Mouse (Mus musculus) limb, embryonic 14.5 days (tissue): ENCODE measurements at regions not wholly inside any gene's neighbourhood (a gene's known extent, or its start where the extent isn't known, plus 50 kb on each side); places are given as distances from the start of the nearest gene placed in this dataset.

Experiments
- ATAC-seq: fragments of 200-750 bp; cut with Nextera tagmentation; 2 replicates; pipeline ENCODE4 v1.8.0; 2017; ENCODE audit warnings: low read depth, moderate number of reproducible peaks, moderate TSS enrichment; ENCODE audit not compliant: low FRiP score
- DNase-seq: peaks from one replicate; pipeline ENCODE4 v3.0.0-alpha.2; 2015; ENCODE audit warnings: low spot score
- H3K27ac ChIP-seq: fragments of 300-500 bp; sonication (generic); replicated peaks from 2 replicates; pipeline ENCODE4 v1.5.1; 2014; ENCODE audit warnings: low read depth, mild to moderate bottlenecking, low read length, moderate library complexity, mixed read lengths
- H3K27me3 ChIP-seq: fragments of 300-500 bp; sonication (generic); 2 replicates; pipeline ENCODE4 v1.6.1; 2014; ENCODE audit warnings: low read length, mixed read lengths; ENCODE audit not compliant: control insufficient read depth, insufficient read depth
- H3K36me3 ChIP-seq: fragments of 300-500 bp; sonication (generic); 2 replicates; pipeline ENCODE4 v1.6.1; 2014; ENCODE audit warnings: mild to moderate bottlenecking, low read length, moderate library complexity, mixed read lengths; ENCODE audit not compliant: control insufficient read depth, insufficient read depth
- H3K4me1 ChIP-seq: fragments of 300-500 bp; sonication (generic); 2 replicates; pipeline ENCODE4 v1.6.1; 2014; ENCODE audit warnings: antibody characterized with exemption, low read length, mixed read lengths; ENCODE audit not compliant: control insufficient read depth, insufficient read depth
- H3K4me2 ChIP-seq: fragments of 300-500 bp; sonication (generic); replicated peaks from 2 replicates; pipeline ENCODE4 v1.6.1; 2014; ENCODE audit warnings: low read depth, mild to moderate bottlenecking, low read length, moderate library complexity; ENCODE audit not compliant: severe bottlenecking
- H3K4me3 ChIP-seq: fragments of 300-500 bp; sonication (generic); replicated peaks from 2 replicates; pipeline ENCODE4 v1.5.1; 2014; ENCODE audit warnings: low read length
- H3K9ac ChIP-seq: fragments of 300-500 bp; sonication (generic); 2 replicates; pipeline ENCODE4 v1.6.1; 2014; ENCODE audit warnings: mild to moderate bottlenecking, low read depth, low read length, moderate library complexity; ENCODE audit not compliant: severe bottlenecking
- H3K9me3 ChIP-seq: fragments of 300-500 bp; sonication (generic); 2 replicates; pipeline ENCODE4 v1.6.1; 2016; ENCODE audit warnings: low read length; ENCODE audit not compliant: control insufficient read depth
- POLR2A ChIP-seq: fragments of 200-500 bp; IDR thresholded peaks from 2 replicates; pipeline ENCODE4 v1.8.0; 2012; ENCODE audit warnings: inconsistent platforms, mild to moderate bottlenecking, moderate library complexity, borderline replicate concordance; ENCODE audit not compliant: insufficient read depth, insufficient read length; ENCODE audit errors: extremely low read depth
- WGBS: fragments of 180-500 bp; shearing (Covaris S2); extraction: QIAGEN DNeasy Blood & Tissue Kit; methylation state at CpG from one replicate; pipeline ENCODE4 v1.1.7; 2014; 5-methylcytosine and 5-hydroxymethylcytosine counted together

DNA sequence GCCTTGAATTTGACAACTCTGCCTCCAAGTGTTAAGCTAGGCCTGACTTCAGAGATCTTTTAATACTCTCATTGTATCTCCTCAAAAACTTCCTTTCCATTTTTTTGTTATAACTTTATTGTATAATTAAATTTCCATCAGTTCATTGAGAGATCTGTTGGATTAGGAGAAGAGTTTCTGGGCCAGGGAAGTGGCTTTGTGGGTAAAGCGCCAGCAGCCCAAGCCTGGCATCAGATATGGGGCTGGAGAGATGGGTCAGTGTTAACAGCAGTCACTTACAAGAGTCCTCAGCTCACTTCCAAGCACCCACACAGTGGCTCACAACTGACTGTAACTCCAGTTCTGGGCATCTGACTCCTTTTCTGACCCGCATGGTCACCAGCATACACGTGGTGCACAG is 167.3 kb downstream of the Rab11fip4 start:
- no peak for TF ChIP-seq POLR2A
- no peaks in the 10 kb centered on the region for H3K4me1 ChIP-seq
- 92% methylated on average over 3 of the region's 3 CpGs for WGBS
- H3K27ac ChIP-seq, result no peak overlapping the region
- no peak overlapping the region for H3K9ac ChIP-seq
- ATAC-seq, result no peak
- no peaks in the 10 kb centered on the region for H3K36me3 ChIP-seq
- H3K4me3 ChIP-seq, result no peak overlapping the region
- no peaks in the 10 kb centered on the region for H3K9me3 ChIP-seq
- no peaks in the 10 kb centered on the region for H3K27me3 ChIP-seq
- H3K4me2 ChIP-seq, result no peak overlapping the region
- no peak for DNase-seq

DNA sequence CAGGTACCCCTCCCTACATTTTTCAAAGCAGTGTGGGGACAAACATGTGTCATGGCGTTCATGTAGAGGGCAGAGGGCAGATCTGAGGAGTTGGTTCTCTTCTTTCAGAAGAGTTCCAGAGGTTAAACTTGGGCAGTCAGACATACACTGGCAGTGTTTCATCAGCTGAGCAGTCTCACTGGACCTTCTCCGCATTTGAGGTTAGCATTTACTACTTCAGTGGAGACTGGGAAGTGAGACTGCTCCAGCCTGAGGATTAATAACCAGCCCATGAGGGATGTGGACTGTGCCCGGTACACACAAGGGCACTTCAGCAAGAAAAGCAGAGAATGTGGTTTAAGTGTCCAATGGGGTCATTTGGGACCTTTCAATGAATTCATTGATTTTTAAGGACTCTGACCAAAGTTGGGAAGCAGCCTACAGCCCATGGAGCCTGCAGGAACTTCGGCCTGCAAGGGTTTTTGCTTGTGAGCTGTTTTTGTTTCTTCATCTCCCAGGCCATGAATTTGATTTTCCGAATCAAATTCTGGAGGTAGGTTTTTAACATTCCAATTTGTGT is 166.6 kb downstream of the Rab11fip4 start:
- no peak overlapping the region for H3K27ac ChIP-seq
- no peak for ATAC-seq
- 71% methylated on average over 5 of the region's 5 CpGs for WGBS
- H3K4me2 ChIP-seq, result no peak overlapping the region
- no peak overlapping the region for H3K9ac ChIP-seq
- no peaks in the 10 kb centered on the region for H3K27me3 ChIP-seq
- H3K4me1 ChIP-seq, result no peaks in the 10 kb centered on the region
- H3K36me3 ChIP-seq, result no peaks in the 10 kb centered on the region
- H3K4me3 ChIP-seq, result no peak overlapping the region
- DNase-seq, result no peak
- H3K9me3 ChIP-seq, result no peaks in the 10 kb centered on the region
- TF ChIP-seq POLR2A, result no peak

DNA sequence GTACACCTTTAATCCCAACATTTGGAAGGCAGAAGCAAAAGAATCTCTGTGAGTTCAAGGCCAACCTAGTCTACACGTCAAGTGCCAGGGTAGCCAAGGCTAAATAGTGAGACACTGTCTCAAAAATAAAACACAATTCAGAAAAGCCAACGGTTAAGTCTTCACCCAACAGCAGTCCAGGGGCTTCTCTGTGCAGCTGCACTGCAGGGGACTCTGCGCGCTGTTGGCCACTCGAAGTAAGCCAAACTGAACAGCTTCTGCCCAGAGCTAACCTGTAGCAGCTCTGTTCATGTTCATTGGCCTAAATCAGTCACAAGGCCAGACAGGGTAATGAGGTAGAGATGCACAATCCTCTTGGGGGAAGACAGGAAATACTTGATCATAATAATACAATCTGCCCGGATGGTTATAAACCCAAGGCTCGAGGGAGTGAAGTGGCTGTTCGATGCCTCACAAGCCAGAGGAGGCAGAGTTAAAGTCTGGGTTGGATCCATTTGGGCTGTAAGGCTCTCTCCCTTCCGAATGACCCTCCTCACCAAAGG is 165.4 kb downstream of the Rab11fip4 start:
- DNase-seq (no peak), ATAC-seq (no peak)
- Histone ChIP-seq H3K4me2 (no peak overlapping the region), H3K36me3 (no peaks in the 10 kb centered on the region), H3K27me3 (no peaks in the 10 kb centered on the region), H3K4me3 (no peak overlapping the region), H3K4me1 (no peaks in the 10 kb centered on the region), H3K9me3 (no peaks in the 10 kb centered on the region), H3K9ac (no peak overlapping the region), H3K27ac (no peak overlapping the region)
- 85% methylated on average over 9 of the region's 9 CpGs for whole genome bisulfite sequencing
- TF ChIP-seq POLR2A, result no peak

DNA sequence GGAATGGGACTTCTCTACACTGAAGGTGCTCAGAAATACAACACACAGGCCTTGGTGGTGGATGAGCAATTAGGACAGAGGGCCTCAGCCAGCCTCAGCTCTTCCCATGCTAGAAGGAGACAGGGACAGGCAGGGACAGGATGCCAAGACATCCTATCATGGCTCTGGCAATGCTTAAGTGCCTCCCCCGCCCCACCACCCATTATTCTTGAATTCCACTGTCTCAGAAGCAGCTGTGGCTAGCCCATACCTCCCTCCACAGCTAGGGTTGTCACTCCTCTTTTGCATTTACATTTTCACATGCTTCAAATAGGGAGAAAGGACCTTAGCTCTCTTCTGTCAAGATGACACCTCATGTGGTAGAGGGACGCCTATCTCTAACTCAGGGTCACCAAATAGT is 162.5 kb downstream of the Rab11fip4 start:
- no peak for DNase-seq
- no peaks in the 10 kb centered on the region for H3K4me1 ChIP-seq
- no peak for ATAC-seq
- TF ChIP-seq POLR2A, result no peak
- no peaks in the 10 kb centered on the region for H3K9me3 ChIP-seq
- H3K27ac ChIP-seq, result no peak overlapping the region
- H3K4me2 ChIP-seq, result no peak overlapping the region
- no peak overlapping the region for H3K9ac ChIP-seq
- 83% methylated on average over 2 of the region's 2 CpGs for WGBS
- H3K36me3 ChIP-seq, result no peaks in the 10 kb centered on the region
- no peak overlapping the region for H3K4me3 ChIP-seq
- H3K27me3 ChIP-seq, result no peaks in the 10 kb centered on the region

DNA sequence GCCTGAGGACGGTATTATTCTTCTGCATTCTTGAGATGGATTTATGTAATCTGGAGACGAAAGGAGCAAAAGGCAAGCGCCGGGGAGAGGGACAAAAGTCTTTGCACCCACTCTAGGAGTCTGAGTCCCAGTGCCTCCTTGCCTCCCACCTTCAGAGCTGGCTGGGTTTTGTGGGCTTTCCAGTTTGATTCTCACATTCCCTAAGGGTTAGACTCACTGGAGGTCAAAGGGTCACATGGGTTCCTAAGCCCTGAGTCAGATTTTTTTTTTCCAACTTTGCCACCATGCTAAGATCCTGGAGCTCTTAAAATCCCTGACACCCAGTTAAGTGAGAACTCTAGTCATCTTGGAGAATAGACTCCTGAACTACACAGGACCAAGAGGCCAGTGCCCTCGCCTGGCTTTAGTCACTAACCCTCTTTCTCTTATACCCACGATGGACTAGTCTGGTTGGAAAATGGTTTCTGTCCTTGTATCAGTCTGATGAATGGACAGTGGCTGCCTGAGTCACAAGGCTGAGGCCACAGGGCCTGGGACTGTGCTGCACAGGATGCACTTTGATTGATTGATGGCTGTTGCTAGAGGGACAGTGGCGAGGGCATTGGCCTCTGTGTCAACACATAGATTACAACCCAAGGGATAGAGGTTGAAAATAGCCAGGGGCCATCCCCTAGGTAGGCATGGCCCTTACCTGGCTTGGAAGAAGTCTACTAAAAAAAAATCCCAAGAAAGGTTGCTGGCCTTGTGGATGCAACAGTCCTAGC is 161.9 kb downstream of the Rab11fip4 start:
- H3K4me1 ChIP-seq, result no peaks in the 10 kb centered on the region
- WGBS, result 76% methylated on average over 7 of the region's 7 CpGs

More for the DNA sequence above, 161.9 kb downstream of the Rab11fip4 start:
- H3K27ac ChIP-seq, result no peak overlapping the region
- H3K9me3 ChIP-seq, result no peaks in the 10 kb centered on the region
- H3K9ac ChIP-seq, result no peak overlapping the region
- TF ChIP-seq POLR2A, result no peak
- H3K4me3 ChIP-seq, result no peak overlapping the region
- H3K4me2 ChIP-seq, result no peak overlapping the region
- DNase-seq, result no peak
- no peaks in the 10 kb centered on the region for H3K27me3 ChIP-seq
- H3K36me3 ChIP-seq, result no peaks in the 10 kb centered on the region
- ATAC-seq, result no peak
